Mouse (Mus musculus) megakaryocyte, embryonic 14.5 days (primary cell): ENCODE measurements around the gene Olah.

Experiments
- FLI1 ChIP-seq: IDR thresholded peaks from 2 replicates; pipeline ENCODE4 v1.6.1; 2012; ENCODE audit warnings: low read length, inconsistent platforms, mixed read lengths
- GATA1 ChIP-seq: IDR thresholded peaks from 3 replicates; pipeline ENCODE4 v1.6.1; 2012; ENCODE audit warnings: mixed read lengths, low read length, inconsistent platforms, borderline replicate concordance

DNA sequence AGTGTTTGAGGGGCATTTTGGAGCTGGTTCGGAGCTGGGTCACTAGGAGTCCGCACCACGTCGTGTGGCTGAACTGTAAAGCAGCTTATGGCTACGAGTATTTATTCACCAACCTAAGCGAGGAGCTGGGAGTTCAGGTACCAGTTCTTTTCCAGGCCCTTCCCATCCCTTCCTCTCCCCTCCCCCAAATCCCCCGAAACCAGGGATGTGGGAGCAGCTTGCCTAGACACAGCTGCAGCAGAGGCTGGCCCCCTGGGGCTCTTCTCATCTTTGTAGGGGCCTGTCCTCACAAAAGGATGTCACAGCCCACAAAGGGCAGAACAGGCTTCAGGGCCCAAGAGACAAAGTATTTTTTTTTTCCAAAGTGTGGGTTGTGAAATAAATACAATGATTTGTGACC, 40.9 kb upstream of the Olah start:
- TF ChIP-seq GATA1 (no peak), FLI1 (no peak)
